Mouse (Mus musculus): ENCODE results near the gene Abi1. TPM values are rescaled to one million over a fixed set of nuclear protein-coding genes. Genes with fewer than 3 reads are reported as not detected.

Gene Abi1
- polyA plus RNA-seq, 1 experiment from 2014 or later: 42.3 TPM

DNA sequence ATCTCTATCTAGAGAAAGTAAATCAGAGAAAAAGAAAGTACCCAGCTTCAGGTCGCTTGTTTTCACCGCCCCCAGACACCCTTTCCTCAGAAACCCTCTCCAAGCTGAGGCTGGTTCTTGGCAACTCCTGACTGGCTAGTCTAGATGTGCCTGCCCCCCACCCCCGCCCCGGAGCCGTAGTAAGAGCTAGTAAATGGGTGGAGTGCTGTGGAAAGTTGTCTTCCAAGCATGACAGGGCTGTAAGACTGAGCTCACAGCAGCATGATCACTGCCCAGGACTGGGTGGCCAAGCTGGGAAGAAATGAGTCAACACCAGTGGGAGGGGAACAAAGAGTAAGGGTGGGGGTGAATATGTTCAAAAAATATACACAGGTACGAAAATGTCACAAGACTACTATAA lies 33.8 kb downstream of the Abi1 start:
- peak; percentile 56; the same call in 1 of the 2 replicates for ATAC-seq (ENCODE audit: insufficient number of reproducible peaks, insufficient read depth, low FRiP score, low TSS enrichment)
- 78% methylated on average over 6 of the region's 6 CpGs for WGBS
- no peaks in the 10 kb centered on the region for H3K36me3 ChIP-seq
- H3K4me1 ChIP-seq: no peaks in the 10 kb centered on the region
- no peak overlapping the region for H3K27ac ChIP-seq
- H3K4me2 ChIP-seq (replicated peaks): no peak overlapping the region
- H3K4me3 ChIP-seq: no peak overlapping the region
- no peaks in the 10 kb centered on the region for H3K9me3 ChIP-seq
- no peaks in the 10 kb centered on the region for H3K27me3 ChIP-seq
- no peak overlapping the region for H3K9ac ChIP-seq

DNA sequence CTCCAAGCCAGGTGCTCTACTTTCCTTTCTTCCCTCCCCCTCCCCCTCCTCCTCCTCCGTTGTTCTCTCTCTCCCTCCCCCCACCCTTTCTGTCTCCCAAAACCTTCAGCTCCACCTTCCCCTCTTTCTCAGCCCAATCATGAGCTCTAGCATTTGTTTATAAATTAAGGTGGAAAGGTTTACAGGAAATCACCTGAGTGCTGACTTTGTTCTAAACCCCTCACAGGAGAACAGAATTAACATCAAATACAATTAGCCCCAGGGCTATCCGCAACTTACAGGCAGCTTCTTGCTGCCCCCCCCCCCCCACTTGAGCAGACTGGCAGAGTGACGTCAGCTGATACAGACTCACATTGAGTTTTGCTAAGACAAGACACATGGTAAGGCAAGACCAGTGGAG lies 37.4 kb downstream of the Abi1 start:
- Histone ChIP-seq H3K9ac (no peak overlapping the region), H3K36me3 (no peaks in the 10 kb centered on the region)
- no peak for ATAC-seq (ENCODE audit: insufficient number of reproducible peaks, insufficient read depth, low FRiP score, low TSS enrichment)

DNA sequence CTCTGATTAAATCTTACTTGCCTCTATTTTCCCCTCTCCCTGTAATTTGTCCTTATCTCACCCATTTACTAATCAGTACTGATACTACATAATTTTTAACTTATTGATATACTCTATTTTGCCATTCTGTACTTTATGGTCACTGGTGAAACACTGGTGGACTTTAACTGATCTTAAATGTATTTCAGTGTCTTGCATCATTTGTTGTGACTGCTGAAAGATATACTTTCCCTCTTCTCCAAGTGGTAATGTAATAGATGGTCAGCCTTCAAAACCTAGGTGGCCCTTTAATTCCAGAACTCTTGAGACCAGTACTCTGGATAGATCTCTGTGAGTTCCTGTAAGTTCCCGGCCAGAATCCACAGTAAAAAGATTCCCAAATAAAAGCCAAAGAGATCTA lies 40.4 kb downstream of the Abi1 start:
- Histone ChIP-seq H3K4me1 (no peaks in the 10 kb centered on the region), H3K27ac (no peak overlapping the region), H3K4me3 (no peak overlapping the region), H3K9ac (no peak overlapping the region), H3K9me3 (no peaks in the 10 kb centered on the region), H3K27me3 (no peaks in the 10 kb centered on the region), H3K4me2 (replicated peaks) (no peak overlapping the region), H3K36me3 (no peaks in the 10 kb centered on the region)
- no peak for ATAC-seq (ENCODE audit: insufficient number of reproducible peaks, insufficient read depth, low FRiP score, low TSS enrichment)
- 89% methylated on average over 1 of the region's 1 CpGs for WGBS

More for the DNA sequence above, 37.4 kb downstream of the Abi1 start:
- Histone ChIP-seq H3K27ac (no peak overlapping the region), H3K27me3 (no peaks in the 10 kb centered on the region), H3K4me3 (no peak overlapping the region), H3K9me3 (no peaks in the 10 kb centered on the region), H3K4me1 (no peaks in the 10 kb centered on the region), H3K4me2 (replicated peaks) (no peak overlapping the region)
- WGBS: 41% methylated on average over 3 of the region's 3 CpGs

DNA sequence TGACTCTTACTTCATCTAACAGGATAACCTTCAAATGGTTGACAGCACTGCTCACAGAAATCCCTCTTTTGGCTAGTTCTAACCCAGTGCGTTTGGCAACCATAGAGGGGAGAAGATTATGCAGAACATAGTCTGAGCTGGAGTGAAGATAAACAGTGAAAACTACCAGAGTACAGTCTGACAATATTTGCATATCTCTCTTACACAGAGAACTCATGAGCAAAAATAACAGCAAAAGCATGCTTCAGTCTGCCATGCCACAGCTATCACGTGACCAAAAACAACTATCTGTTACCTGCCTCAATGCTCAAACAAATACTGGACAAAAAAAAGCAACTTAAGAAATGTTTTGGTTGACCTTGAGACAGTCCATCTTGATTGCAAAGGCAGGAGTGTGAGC lies 41.2 kb downstream of the Abi1 start:
- 79% methylated on average over 2 of the region's 2 CpGs for WGBS
- Histone ChIP-seq H3K4me1 (no peaks in the 10 kb centered on the region), H3K27me3 (no peaks in the 10 kb centered on the region), H3K4me3 (no peak overlapping the region), H3K9ac (no peak overlapping the region), H3K9me3 (no peaks in the 10 kb centered on the region), H3K4me2 (replicated peaks) (no peak overlapping the region), H3K36me3 (peaks cover 5% of the 10 kb centered on the region; the same call in 1 of the 2 replicates), H3K27ac (no peak overlapping the region)
- ATAC-seq (ENCODE audit: insufficient number of reproducible peaks, insufficient read depth, low FRiP score, low TSS enrichment): no peak

DNA sequence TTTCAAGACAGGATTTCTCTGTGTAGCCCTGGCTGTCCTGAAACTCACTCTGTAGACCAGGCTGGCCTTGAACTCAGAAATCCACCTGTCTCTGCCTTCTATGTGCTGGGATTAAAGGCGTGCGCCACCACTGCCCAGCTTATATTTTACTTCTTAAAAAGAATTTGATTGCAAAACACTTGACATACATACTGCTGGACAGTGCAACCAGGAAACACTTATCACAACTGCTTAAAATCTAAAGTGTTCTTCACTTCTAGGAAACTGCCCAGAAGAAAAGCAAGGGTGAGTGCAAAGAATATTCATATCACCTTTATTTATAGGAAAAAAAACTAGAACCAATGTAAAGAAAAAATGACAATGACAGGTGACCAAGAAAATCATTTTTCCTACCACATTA lies 42.0 kb downstream of the Abi1 start:
- no peak overlapping the region for H3K27ac ChIP-seq
- no peak overlapping the region for H3K4me2 ChIP-seq (replicated peaks)
- no peak for ATAC-seq (ENCODE audit: insufficient number of reproducible peaks, insufficient read depth, low FRiP score, low TSS enrichment)
- WGBS: 91% methylated on average over 2 of the region's 2 CpGs
- H3K9me3 ChIP-seq: no peaks in the 10 kb centered on the region
- no peaks in the 10 kb centered on the region for H3K4me1 ChIP-seq
- peaks cover 5% of the 10 kb centered on the region; the same call in 1 of the 2 replicates for H3K36me3 ChIP-seq
- no peak overlapping the region for H3K4me3 ChIP-seq
- H3K27me3 ChIP-seq: no peaks in the 10 kb centered on the region
- H3K9ac ChIP-seq: no peak overlapping the region

DNA sequence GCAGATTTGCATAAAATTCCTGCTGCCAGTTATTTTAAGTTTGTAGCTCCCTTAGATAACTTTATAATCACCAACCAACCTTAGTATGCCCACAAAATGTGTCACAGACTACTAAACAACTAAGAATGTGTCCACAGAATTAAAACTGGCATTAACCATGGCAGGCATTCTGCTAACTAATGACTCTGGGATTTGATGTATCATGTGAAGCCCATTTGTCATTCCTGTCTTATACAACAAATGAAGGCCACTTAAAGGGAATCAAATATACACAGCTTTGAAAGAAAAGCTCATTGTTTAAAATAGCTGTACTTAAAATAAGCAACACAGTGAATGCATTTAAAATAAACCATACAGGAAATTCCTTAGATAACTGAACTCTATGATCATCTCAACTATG lies 44.0 kb downstream of the Abi1 start:
- no peak for ATAC-seq (ENCODE audit: insufficient number of reproducible peaks, insufficient read depth, low FRiP score, low TSS enrichment)
- Histone ChIP-seq H3K27ac (no peak overlapping the region), H3K27me3 (no peaks in the 10 kb centered on the region), H3K36me3 (peaks cover 5% of the 10 kb centered on the region; the same call in 1 of the 2 replicates), H3K4me1 (no peaks in the 10 kb centered on the region), H3K4me3 (no peak overlapping the region), H3K9me3 (no peaks in the 10 kb centered on the region), H3K9ac (no peak overlapping the region), H3K4me2 (replicated peaks) (no peak overlapping the region)

DNA sequence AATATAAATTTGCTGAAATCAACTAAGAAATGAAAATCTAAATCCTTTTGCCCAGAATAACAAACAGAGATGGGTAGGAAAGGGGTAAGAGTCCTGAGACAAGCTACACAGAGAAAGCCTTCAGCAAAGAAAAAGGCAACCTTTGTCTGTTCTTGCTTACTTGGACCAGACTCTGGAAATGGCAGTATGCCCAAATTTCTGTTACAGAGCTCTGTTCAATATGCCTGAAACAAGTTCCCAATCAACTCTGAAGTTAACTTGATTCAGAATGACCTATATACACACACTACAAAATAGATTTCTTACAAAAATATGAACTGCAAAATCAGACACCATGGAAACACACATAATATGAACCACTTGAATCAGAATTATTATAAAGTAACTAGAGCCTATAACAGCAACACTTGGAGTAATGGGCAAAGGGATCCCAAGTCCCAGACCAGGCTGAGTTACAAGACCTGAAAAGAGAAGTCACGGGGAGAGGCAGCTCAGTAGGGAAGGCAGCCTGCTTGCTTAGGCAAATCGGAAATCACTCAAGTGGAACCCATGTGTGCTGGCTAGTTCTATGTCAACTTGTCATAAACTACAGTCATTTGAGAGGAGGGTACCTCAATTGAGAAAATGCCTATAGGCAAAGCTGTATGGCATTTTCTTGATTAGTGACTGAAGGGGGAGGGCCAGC lies 53.9 kb downstream of the Abi1 start:
- no peaks in the 10 kb centered on the region for H3K36me3 ChIP-seq
- peaks cover 7% of the 10 kb centered on the region; the same call in 1 of the 2 replicates for H3K4me1 ChIP-seq
- H3K9me3 ChIP-seq: no peaks in the 10 kb centered on the region
- H3K4me2 ChIP-seq (replicated peaks): no peak overlapping the region
- 46% methylated on average over 2 of the region's 2 CpGs for WGBS
- no peak overlapping the region for H3K9ac ChIP-seq
- ATAC-seq (ENCODE audit: insufficient number of reproducible peaks, insufficient read depth, low FRiP score, low TSS enrichment): peak; percentile 60; the same call in 1 of the 2 replicates
- H3K27ac ChIP-seq: no peak overlapping the region
- H3K4me3 ChIP-seq: no peak overlapping the region
- H3K27me3 ChIP-seq: no peaks in the 10 kb centered on the region

DNA sequence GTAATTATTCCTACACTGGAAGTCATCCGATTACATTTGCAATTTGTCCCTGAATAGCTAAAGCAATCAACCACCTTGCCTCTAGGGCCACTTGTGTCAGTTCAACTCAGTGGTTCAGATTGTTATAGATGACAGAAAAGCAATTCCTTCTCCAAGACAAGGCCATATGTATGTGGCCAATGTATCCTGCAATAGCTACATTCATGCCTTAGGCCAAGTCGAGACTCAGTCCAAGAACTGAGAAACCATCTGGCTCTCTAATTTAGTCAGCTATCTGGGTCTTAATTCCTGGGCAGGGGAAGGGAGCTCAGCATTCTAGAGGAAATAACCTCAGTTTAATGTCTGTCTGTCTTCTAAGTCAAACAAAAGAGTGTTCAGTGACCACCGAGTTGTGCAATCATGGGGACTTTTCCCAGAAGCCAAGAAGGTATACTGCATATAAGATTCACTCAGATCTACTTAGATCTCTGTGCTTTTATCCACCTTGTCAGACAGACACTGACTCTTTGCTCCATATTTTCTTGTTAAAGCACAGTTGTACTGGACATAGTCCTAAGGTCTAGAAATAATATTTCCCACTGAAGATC lies 62.6 kb downstream of the Abi1 start:
- no peaks in the 10 kb centered on the region for H3K9me3 ChIP-seq
- no peak overlapping the region for H3K27ac ChIP-seq
- no peak for ATAC-seq (ENCODE audit: insufficient number of reproducible peaks, insufficient read depth, low FRiP score, low TSS enrichment)
- no peak overlapping the region for H3K4me3 ChIP-seq
- no peak overlapping the region for H3K9ac ChIP-seq
- H3K4me2 ChIP-seq (replicated peaks): no peak overlapping the region
- no peaks in the 10 kb centered on the region for H3K36me3 ChIP-seq
- no peaks in the 10 kb centered on the region; the same call in 1 of the 2 replicates for H3K4me1 ChIP-seq
- no peaks in the 10 kb centered on the region for H3K27me3 ChIP-seq
- WGBS: 54% methylated on average over 3 of the region's 3 CpGs

DNA sequence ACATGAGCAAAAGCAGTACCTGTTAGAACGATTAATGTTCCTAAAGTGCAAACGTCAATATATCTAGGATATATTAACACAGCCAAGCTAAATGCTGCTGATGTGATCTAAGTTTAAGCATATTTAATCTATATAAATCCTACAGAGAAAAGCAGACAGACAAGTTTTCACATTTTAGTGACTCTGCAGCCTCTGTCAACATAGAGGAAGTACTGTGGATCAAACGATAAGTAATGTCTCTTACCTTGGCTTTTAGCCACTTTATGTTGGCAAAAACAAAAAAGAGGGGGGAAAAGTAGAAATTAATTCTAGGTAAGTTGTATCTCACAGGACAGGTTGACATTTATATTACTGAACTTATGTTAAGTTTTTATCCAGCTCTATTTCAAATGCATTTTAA lies 77.1 kb downstream of the Abi1 start:
- Histone ChIP-seq H3K4me2 (replicated peaks) (no peak overlapping the region), H3K27ac (no peak overlapping the region), H3K9me3 (no peaks in the 10 kb centered on the region), H3K27me3 (no peaks in the 10 kb centered on the region), H3K4me1 (no peaks in the 10 kb centered on the region), H3K4me3 (no peak overlapping the region), H3K36me3 (no peaks in the 10 kb centered on the region), H3K9ac (no peak overlapping the region)
- 92% methylated on average over 3 of the region's 3 CpGs for WGBS
- no peak for ATAC-seq (ENCODE audit: insufficient number of reproducible peaks, insufficient read depth, low FRiP score, low TSS enrichment)

DNA sequence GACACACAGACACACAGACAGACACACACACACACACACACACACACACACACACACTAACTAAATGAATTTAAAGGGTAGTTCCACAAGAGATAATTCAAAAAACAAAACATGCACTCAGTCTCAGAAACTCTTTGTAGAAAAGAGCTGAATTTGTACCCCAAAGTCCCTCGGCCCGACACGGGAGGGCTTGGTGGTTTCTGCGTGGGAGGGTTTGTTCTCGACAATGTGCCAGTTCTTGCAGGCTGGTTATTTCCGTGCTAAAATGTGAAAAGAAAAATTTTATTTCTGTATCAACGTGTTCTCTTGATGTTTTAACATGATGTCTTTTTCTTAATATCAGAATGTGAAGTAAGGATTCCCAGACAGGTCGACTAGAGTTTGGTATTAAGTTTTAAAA lies 77.8 kb downstream of the Abi1 start:
- H3K27me3 ChIP-seq: no peaks in the 10 kb centered on the region
- ATAC-seq (ENCODE audit: insufficient number of reproducible peaks, insufficient read depth, low FRiP score, low TSS enrichment): no peak
- H3K9me3 ChIP-seq: no peaks in the 10 kb centered on the region
- H3K4me2 ChIP-seq (replicated peaks): no peak overlapping the region
- 91% methylated on average over 8 of the region's 8 CpGs for WGBS
- H3K27ac ChIP-seq: no peak overlapping the region
- H3K4me3 ChIP-seq: no peak overlapping the region
- H3K9ac ChIP-seq: no peak overlapping the region
- no peaks in the 10 kb centered on the region for H3K36me3 ChIP-seq
- no peaks in the 10 kb centered on the region for H3K4me1 ChIP-seq

DNA sequence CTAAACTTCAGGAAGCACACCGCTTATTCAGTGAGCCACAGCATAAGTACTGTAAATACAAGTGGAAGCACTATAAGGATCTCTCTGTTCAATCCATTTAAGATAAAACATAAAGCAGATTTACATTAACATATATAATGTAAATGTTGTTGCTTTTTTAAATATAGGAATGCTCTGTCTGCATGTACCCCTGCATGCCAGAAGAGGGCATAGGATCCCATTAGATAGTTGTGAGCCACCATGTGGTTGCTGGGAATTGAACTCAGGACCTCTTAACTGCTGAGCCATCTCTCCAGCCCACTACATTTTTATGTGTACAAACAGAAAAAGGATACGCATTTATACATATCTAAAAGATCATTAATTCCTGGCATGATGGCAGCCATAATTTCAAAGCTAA lies 78.4 kb downstream of the Abi1 start:
- 96% methylated on average over 2 of the region's 2 CpGs for WGBS
- no peaks in the 10 kb centered on the region for H3K27me3 ChIP-seq
- H3K9ac ChIP-seq: no peak overlapping the region
- no peaks in the 10 kb centered on the region for H3K9me3 ChIP-seq
- H3K4me3 ChIP-seq: no peak overlapping the region
- ATAC-seq (ENCODE audit: insufficient number of reproducible peaks, insufficient read depth, low FRiP score, low TSS enrichment): no peak
- no peak overlapping the region for H3K27ac ChIP-seq
- no peak overlapping the region for H3K4me2 ChIP-seq (replicated peaks)
- no peaks in the 10 kb centered on the region for H3K36me3 ChIP-seq
- H3K4me1 ChIP-seq: no peaks in the 10 kb centered on the region

DNA sequence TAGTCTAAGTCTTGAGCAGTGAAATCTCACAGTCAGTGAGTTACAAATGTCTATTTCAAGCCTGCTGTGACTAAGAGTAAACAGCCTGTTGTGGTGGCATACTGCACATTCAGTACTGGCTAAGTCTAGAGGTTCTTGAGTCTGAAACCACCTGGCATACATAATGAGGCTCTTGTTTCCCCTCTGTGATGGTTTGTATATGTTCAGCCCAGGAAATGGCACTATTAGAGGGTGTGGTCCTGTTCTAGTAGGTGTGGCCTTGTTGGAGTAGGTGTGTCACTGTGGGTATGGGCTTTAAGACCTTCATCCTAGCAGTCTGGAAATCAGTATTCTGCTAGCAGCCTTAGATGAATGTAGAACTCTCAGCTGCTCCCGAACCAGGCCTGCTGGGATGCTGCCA lies 82.6 kb downstream of the Abi1 start:
- H3K4me2 ChIP-seq (replicated peaks): no peak overlapping the region
- H3K9ac ChIP-seq: no peak overlapping the region
- ATAC-seq (ENCODE audit: insufficient number of reproducible peaks, insufficient read depth, low FRiP score, low TSS enrichment): no peak
- no peaks in the 10 kb centered on the region for H3K27me3 ChIP-seq
- no peaks in the 10 kb centered on the region for H3K36me3 ChIP-seq
- H3K4me1 ChIP-seq: no peaks in the 10 kb centered on the region
- H3K9me3 ChIP-seq: no peaks in the 10 kb centered on the region
- 84% methylated on average over 1 of the region's 1 CpGs for WGBS
- no peak overlapping the region for H3K27ac ChIP-seq
- no peak overlapping the region for H3K4me3 ChIP-seq

All from embryonic facial prominence, embryonic 12.5 days (tissue).